Mouse (Mus musculus): ENCODE data around the gene Esrrg.

Gene Esrrg

DNA sequence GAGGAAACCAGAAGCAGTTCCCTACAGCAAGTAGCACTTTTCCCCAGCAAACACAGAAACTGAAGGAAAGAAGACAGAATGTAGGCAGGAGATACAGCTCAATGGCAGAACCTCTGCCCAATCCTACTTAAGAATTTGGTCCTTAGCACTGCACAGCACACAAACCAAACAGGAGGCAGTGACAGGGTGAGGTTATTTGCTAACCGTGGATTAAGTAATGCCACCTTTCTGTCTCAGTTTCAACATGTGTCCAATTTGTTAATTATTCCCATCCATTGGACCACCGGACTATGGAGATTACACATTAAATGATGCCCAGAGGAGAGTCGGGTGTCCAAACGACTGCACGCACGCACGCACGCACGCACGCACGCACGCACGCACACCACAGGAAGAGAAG, 146.9 kb downstream of the Esrrg start:
- in situ Hi-C loops (cut with MboI; ENCODE audit: low pct_unique_long_range_greater_than_20kb in 1 of 2, low sequenced_read_pairs in 2 of 2, unreplicated experiment in 1 of 2), result no loop called here

DNA sequence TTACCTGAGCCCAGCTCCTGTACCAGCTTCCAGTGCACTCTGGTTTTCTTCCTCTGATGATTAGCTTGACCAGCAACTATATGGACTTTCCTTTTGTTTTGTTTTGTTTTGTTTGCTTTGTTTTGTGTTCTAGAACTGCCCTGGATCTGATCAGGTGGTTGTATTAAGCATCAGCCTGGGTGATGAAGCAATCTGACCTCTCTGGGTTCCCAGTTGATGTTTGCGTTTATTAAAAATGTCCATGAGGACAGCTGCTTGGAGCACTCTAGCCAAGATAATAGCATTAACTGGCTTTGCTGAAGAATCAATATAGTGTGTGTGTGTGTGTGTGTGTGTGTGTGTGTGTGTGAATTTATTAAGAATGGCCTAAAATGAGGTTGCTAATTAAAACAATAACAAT, 149.4 kb downstream of the Esrrg start:
- in situ Hi-C loops (cut with MboI; ENCODE audit: low pct_unique_long_range_greater_than_20kb in 1 of 2, low sequenced_read_pairs in 2 of 2, unreplicated experiment in 1 of 2), result no loop called here

DNA sequence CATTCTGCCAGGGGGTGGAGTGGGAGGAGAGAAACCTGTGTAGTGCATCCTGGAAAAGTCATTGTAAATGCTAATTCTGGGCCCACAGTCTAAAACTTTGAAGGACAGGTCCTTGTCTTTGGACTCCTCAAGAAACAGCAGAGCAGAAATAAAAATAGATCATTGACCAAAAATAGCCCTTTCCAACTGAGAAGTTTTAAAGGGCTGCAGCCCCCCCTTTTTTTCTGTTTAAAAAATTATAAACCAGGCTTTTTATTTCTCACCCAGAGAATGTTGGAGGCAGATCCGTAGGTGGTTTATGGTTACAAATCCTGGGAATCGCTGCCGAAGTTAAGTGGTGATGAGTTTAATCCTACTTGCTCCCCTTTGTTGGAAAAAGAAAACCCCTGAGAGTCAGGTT, 150.0 kb downstream of the Esrrg start:
- in situ Hi-C loops (cut with MboI; ENCODE audit: low pct_unique_long_range_greater_than_20kb in 1 of 2, low sequenced_read_pairs in 2 of 2, unreplicated experiment in 1 of 2), result no loop called here

DNA sequence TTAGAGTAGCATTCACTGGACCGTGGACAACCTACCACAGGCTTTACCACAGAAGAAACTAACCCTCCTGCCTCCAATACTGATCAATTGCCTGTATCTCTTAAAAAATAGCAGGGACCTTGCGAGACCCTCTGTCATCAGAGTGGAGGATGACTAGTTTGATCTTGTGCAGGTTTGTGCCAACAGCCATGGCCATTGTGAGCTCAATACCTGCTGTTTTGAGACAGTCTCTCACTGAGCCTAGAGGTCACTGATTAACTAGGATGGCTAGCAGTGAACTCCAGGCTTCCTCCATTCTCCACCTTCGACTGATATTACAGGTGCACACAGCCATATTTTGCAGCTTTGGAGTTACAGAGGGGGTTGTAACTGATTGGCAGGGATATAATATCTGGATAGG, 150.9 kb downstream of the Esrrg start:
- in situ Hi-C loops (cut with MboI; ENCODE audit: low pct_unique_long_range_greater_than_20kb in 1 of 2, low sequenced_read_pairs in 2 of 2, unreplicated experiment in 1 of 2), result no loop called here

DNA sequence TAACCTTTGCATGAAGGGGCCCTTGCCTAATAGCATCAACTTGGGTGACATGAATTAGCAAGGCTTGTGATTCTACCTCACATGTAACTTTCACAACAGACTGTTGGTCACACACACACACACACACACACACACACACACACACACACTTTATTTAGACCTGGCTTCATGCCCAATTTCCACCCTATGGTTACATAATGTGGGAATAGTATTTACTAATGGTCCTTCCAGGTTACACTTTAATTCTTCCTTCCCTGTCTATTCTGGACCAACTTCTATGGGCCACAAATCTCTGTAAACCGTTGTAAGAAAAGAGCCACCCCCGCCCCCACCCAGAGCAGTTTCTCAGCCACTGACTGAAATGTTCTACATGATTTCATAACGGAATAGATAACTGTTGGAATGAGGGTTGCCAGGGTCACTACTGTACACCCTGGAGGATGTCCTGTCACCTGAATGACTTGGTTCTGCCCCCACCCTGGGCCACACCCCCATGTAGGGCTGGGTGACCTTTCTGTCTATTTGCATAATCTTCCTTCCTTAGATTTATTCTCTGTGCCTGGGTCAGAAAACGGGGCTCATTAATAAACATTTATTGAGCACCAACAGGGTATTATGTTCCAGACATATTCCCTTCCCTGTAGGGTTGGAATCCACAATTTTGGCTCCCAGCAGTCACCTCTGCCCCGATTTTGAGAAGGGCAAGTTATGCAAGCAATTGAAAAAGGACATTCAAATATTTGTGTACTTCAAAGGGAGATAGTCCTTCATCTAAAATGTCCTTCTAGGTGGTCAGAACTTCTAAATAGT, 154.3 kb downstream of the Esrrg start:
- in situ Hi-C loops (cut with MboI; ENCODE audit: low pct_unique_long_range_greater_than_20kb in 1 of 2, low sequenced_read_pairs in 2 of 2, unreplicated experiment in 1 of 2), result no loop called here

DNA sequence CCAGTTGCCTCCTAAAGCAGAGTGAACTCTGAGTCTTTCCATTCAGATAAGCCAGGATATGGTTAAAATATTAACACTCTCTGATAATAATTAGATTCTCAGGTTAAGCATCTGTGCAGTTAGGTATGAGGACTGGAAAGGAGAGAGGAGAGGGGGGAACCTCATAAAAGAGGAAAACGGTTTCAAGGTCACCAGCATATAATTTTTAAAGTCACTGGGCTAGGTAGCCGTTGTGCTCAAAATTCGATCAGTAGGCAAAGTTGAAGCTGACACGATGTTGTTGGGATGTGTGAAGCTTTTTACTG, 154.8 kb downstream of the Esrrg start:
- in situ Hi-C loops (cut with MboI; ENCODE audit: low pct_unique_long_range_greater_than_20kb in 1 of 2, low sequenced_read_pairs in 2 of 2, unreplicated experiment in 1 of 2), result no loop called here

DNA sequence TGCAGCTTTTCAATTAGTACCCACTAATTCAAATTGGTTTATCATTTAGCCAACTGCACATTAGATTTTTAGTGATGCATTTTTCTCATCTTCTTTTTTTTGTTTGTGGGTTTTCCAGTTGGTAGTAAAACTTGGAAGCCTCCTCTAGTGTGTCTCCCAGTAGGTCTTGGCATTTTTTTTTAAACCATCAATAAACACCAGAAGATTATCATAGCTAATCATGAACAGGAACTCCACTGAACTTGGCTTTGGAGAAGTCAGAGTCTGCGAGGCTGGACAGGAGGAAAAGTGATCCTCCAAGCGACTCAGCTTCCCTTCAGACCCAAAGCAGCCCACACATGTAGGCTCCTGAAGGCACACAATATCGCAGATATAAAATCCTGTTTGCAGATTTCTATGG, 155.2 kb downstream of the Esrrg start:
- in situ Hi-C loops (cut with MboI; ENCODE audit: low pct_unique_long_range_greater_than_20kb in 1 of 2, low sequenced_read_pairs in 2 of 2, unreplicated experiment in 1 of 2), result no loop called here

DNA sequence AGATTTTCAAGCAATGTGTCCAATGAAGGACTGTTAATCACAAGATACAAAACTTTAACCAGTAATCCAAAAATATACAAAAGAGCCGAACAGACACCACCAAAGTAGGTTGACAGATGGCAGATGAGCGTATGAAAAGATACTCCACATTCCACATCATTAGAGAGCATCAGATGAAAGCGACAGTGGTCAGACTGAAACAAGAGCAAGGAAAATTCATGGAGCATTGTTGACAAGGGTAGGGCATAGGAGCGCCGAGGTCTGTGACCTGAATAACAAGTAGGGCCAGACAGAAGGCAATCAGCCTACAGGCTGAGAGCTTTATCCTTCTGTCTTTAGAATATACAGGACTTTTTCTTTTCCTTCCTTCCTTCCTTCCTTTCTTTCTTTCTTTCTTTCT, 157.0 kb downstream of the Esrrg start:
- in situ Hi-C loops (cut with MboI; ENCODE audit: low pct_unique_long_range_greater_than_20kb in 1 of 2, low sequenced_read_pairs in 2 of 2, unreplicated experiment in 1 of 2), result no loop called here

DNA sequence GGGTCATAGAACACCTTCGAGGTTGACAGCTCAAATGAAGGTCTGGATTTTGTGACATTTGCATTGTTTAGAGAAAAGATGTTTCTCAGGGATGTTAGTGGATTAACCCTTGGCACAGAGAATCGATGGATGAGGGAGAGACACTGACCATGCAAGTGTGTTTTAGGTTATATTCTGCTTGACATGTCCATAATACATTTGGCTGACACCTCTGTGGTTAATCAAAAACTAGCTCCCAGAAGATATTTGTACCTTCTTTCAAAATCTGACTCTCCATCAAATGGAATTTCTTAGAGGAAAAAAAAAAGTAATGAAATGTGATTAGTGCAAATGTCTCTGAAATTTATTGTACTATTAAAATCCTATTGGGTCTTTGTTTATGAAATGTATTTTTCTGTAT, 158.8 kb downstream of the Esrrg start:
- in situ Hi-C loops (cut with MboI; ENCODE audit: low pct_unique_long_range_greater_than_20kb in 1 of 2, low sequenced_read_pairs in 2 of 2, unreplicated experiment in 1 of 2), result no loop called here

DNA sequence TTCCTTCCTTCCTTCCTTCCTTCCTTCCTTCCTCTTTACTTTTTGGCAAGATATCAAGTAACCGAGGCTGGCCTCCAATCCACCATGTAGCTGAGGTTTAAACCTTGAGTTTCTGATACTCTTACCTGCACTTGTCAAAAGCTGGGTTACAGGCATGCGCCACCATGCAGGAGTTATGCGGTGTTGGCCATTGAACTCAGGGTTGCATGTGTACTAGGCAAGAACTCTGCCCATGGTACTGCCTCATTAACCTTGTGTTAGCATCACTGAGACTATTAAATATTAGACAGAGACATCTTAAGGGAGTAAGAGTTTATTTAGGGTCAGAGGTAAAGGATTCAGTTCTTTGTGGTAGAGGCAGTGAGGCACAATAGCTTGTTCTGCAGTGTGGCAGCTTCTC, 161.6 kb downstream of the Esrrg start:
- in situ Hi-C loops (cut with MboI; ENCODE audit: low pct_unique_long_range_greater_than_20kb in 1 of 2, low sequenced_read_pairs in 2 of 2, unreplicated experiment in 1 of 2), result no loop called here

DNA sequence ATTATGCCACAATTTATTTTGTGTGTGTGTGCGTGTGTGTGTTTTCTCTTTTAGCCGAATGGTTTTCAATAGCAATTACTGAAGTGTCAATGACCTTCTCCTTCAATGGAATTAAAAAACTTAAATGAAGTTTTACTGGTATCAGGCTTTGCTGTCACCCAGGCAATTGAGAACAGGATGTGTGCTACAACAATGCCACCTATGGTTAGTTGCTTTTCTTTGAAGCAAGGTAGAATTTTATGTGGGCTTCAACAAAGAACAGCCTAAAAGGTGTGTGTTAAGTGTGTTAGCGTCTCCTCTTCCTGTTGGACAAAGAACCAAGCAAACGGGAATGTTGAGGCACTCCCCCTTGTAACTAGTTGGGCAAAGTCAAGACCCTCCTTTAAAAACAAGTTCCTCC, 162.5 kb downstream of the Esrrg start:
- in situ Hi-C loops (cut with MboI; ENCODE audit: low pct_unique_long_range_greater_than_20kb in 1 of 2, low sequenced_read_pairs in 2 of 2, unreplicated experiment in 1 of 2), result no loop called here

DNA sequence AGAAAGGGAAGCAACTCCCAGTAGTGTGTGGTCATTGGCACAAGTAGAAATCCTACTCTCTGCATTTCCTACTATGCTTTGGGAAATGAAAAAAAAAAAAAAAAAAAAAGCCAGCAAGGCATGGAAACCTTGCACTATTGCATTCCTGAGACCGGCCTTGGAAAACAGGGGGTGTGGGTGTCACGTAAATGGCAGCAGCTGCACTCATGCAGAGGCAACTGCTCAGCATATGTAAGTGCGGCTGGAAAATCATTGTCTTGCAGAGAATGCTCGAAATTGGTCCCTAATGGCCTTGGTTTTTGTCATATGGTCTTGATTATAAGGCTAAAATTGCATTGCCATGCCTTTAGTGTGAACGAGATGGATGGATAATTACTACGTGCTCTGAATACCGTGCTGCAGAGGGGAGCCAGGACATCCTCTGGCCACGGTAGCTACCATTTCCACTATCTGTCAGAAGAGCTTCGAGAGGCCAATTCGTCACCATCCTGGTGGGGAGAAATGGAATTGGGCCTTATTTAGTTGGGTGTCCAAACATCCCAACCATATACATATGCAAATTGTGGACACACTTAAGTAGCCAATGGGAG, 171.1 kb downstream of the Esrrg start:
- in situ Hi-C loops (cut with MboI; ENCODE audit: low pct_unique_long_range_greater_than_20kb in 1 of 2, low sequenced_read_pairs in 2 of 2, unreplicated experiment in 1 of 2), result no loop called here

DNA sequence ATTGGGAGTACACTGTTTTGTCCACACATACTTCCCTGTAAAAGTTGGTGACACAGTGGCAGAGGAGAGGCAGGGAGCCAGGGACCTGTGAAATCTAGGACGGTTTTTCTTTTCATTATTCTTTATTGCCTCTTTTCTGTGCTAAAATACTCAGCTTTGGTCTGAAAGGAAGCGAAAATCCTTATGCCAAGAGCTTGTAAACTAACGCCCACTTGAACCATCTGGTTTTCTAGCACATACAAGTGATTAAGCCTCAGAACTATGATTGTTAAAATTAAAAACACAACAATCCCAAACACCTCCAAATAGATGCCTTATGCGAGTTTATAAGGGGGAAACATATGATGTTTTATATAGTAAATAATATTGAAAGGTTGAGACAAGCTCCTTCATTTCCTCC, 176.6 kb downstream of the Esrrg start:
- in situ Hi-C loops (cut with MboI; ENCODE audit: low pct_unique_long_range_greater_than_20kb in 1 of 2, low sequenced_read_pairs in 2 of 2, unreplicated experiment in 1 of 2), result no loop called here

DNA sequence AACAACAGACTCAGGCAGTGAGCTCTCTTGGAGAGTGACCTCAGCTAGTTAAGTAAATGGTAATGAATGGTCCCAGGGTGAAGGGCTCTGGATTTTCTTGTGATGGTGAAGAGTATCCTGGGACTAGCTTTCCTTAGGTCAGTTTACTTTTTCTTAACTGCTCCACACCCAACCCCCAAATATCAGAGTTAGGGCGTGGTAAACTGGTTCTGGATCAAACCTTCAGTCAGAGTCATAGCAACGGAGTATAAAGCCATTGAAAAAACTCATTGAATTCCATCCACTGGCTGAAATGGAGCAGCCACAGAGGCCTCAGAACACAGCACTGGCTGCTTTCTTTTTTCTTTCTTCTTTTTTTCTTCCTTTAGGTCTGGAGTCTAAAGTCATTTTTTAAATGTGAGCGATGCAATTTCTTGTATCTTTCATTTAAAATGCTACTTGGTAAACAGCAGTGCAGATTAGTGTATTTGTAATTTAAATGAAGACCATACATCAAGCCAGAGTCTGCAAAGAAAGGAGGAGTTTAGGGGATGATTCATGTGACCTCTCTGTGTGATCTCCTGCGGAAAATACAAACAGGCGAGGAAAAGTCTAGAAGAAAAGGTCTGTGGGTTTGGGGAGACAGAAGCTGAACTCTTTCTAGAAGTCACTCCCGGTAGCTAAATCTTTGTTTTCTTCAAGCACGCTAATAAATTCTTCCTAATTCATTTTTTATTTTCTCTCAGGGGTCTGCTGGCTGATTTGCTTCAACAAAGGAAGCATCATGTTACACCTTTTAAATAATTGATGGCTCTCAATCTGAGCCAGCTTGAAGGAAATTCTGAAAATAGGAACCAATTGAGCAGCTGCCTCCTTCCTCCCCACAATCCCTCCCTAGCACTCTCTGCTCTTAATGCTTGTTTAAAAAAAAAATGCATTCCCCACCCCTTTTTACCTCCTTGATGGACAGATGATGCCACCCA, 178.7 kb downstream of the Esrrg start:
- in situ Hi-C loops (cut with MboI; ENCODE audit: low pct_unique_long_range_greater_than_20kb in 1 of 2, low sequenced_read_pairs in 2 of 2, unreplicated experiment in 1 of 2), result no loop called here

DNA sequence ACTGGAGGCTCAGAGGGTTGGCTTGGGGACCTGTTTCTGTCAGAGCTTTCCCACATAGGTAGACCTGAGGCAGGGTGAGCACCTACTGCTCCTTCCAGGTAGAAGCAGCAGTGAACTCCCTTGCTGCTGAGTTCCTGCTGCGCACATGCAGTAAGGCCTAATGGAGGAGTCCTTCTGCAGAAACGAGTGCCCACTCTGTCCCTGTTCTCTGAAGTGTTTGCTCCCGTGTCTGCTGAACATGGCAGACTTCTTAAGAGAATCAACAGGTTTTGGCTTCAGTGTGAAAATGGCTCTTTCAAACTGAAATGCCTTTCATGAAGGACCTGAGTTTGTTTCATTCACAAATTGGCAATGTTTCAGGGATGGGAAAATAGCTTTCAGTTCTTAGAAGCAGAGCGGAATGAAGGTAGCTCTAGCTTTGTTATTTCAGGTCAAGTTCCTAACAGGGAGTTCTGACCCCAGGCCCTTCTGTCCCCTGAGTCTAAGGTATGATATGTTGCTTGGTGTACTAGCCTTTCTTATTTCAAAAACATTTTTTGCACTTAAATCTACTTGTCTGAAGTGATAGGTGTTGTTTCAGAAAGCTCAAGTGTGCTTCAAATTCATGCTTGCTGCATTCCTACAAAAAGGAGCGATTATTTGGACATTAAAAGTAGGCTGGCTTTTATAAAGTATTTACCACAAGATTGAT, 185.8 kb downstream of the Esrrg start:
- in situ Hi-C loops (cut with MboI; ENCODE audit: low pct_unique_long_range_greater_than_20kb in 1 of 2, low sequenced_read_pairs in 2 of 2, unreplicated experiment in 1 of 2), result no loop called here

DNA sequence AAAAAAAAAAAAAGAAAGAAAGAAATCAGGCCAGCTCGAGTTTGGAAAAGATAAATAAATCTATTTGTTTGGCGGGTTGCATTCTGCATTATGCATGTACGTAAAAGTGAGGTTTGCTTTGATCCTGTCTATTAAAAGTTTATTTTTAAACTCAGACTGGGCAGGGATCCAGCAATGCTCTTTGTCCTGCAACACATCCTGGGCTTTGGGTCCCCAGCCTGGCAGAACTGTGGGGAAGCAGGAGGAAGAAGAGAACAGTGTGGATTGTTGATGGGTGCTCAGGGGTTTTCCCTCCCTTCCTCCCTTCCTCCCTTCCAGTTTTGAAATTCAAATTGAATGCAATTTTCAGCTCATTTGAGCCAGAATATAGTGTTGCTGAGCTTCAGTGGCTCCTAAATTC, 187.0 kb downstream of the Esrrg start:
- in situ Hi-C loops (cut with MboI; ENCODE audit: low pct_unique_long_range_greater_than_20kb in 1 of 2, low sequenced_read_pairs in 2 of 2, unreplicated experiment in 1 of 2), result no loop called here

DNA sequence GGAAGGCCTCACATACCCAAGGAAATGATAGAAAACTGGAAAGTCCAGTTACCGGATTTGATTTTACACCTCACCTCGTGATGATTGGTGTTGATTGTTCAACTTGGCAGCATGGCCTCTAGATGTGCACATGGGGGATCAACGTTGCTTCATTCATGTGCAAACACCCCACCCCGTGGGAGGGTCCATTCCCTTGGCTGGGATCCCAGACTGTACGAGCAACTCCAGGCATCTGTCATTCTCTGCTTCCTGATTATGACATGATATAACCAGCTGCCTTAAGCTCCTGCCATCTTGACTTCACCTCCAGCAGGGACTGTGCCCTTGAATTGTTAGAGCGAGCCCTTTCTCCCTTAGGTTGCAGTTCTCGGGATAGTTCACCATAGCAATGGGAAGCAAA, 190.7 kb downstream of the Esrrg start:
- in situ Hi-C loops (cut with MboI; ENCODE audit: low pct_unique_long_range_greater_than_20kb in 1 of 2, low sequenced_read_pairs in 2 of 2, unreplicated experiment in 1 of 2), result no loop called here

DNA sequence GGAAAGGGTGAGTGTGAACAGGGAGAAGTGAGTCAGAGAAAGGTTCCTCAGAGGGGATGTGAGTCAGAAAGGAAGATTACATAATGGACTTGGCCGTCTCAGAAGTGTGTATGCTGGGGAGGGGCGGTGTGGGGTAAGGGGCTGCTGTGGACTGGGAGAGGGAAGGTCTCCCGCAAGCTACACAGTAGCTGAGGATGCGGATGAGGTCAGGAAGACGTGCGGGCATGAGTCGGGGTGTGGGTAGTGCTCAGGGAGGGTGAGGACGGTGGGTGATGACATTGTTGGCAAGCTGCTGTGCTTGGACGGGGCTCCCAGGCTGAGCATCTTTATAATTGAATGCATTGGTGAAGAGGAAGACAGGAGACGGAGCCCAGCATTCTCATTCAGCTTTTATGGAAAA, 192.2 kb downstream of the Esrrg start:
- in situ Hi-C loops (cut with MboI; ENCODE audit: low pct_unique_long_range_greater_than_20kb in 1 of 2, low sequenced_read_pairs in 2 of 2, unreplicated experiment in 1 of 2), result no loop called here

DNA sequence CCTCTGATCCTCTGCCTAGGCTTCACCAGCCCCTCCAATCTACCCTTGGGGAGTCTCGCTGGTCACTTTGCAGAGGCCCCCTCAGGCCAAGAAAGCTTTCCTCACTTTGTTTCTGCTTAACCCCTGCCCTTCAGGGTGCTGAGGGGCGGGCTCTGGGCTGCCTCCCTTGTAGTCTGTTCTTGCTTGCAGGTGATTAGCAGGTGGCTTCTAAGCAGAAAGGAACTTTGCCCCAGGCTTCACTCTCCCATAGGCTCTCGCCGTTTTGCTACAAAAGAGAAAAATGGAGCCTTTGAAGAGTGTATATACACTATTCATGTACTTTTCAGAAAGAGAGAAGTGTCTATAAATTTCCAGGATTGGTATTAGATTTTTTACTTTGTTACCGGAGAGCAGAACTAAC, 195.0 kb downstream of the Esrrg start:
- in situ Hi-C loops (cut with MboI; ENCODE audit: low pct_unique_long_range_greater_than_20kb in 1 of 2, low sequenced_read_pairs in 2 of 2, unreplicated experiment in 1 of 2), result no loop called here

All from mouse embryonic stem cell (cell line).